Mouse (Mus musculus): ENCODE data around the gene Tbcc.

DNA sequence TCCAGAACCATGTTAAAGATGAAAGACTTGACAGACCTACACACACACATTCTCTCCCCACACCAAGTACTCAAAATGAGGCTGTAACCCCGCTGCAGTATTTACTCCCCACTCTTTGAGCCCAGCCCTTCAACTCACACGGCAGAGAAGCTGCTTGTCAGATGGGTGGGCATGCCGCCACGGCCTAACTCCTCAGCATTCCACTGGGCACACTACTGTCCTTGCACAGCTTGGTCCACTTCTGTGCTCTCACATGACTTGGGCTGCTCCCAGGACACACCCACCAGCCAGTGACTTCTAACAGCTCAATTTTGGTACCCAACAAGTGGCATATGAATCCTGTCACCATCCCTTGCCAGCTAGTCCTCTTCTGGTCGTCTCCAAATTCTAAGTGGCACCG is 37.2 kb upstream of the Tbcc start:
- TF ChIP-seq CTCF (IDR thresholded peaks at IDR 0.05; ENCODE audit: low read depth) (no peak), EP300 (IDR thresholded peaks at IDR 0.05; ENCODE audit: low read depth) (peak; percentile 46; the same call in 1 of the 2 replicates)

Measured in heart, postnatal 0 days (tissue).